Mouse (Mus musculus): Measurements from ENCODE around the gene Slc38a9. TPM values are rescaled to one million over a fixed set of nuclear protein-coding genes. Genes with fewer than 3 reads are reported as not detected.
A peak's percentile ranks its signal among the peaks of the same experiment; 100 is the strongest.

Slc38a9 gene
- polyA plus RNA-seq, 1 experiment from 2014 or later = 13.9 TPM

DNA sequence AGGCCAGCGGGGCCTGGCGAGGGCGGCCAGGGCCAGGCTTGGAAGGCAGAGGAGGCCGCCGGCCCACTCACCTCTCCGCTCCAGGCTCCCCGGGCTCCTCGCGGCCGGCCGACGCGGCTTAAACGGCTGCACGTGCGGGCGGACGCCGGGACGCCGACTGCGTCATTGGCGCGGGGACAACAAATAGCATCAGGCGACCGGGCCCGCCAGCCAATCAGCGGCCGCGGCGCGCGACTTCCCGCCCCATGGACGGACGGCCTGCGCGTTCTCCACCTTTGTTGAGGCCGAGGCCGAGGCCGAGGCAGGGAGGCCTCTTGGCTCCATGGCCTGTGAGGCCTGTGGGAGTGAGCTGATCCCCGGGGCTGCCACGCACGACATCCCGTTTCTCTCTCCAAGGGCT lies 8.3 kb upstream of the Slc38a9 start, which contains the start of gene Ddx4:
TSS of gene Ddx4 (minus strand) at position 271 of the 400 bp plus-strand sequence.
- Histone ChIP-seq H3K27ac (no peak within 1 kb of the TSS), H3K9ac (no peak within 1 kb of the TSS), H3K4me3 (replicated peaks) (no peak within 1 kb of the TSS), H3K36me3 (no peaks in the 10 kb centered on the region), H3K4me1 (no peaks in the 10 kb centered on the region), H3K27me3 (replicated peaks) (no peaks in the 10 kb centered on the region), H3K4me2 (no peak within 1 kb of the TSS), H3K9me3 (no peaks in the 10 kb centered on the region)
- WGBS = 75% methylated on average over 42 of the region's 45 CpGs
- no peak for ATAC-seq (ENCODE audit: insufficient read depth, low FRiP score, low read depth)

DNA sequence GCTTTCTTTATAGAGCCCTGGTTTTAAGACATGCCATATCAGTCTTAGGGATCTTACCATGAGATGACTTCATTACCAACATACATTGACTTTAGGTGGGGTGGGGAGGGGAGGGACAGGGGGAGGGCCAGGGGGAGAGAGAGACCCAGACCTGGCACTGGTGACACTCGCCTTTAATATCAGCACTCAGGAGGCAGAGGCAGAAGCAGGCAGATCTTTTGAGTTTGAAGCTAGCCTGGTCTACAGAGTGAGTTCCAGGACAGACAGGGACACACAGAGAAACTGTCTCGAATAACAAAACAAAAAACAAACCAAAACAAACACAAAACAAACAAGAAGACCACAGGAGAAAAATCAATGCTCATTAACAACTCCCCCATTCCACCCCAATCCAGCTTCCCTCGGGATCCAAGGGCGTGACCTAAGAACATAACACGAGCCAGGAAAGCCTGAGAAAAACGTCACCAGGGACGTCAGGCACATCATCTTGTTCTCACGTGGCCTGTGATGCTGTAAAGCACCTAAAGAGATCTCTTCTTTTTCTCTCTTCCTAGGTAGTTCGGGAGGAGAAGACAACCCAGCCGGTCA lies 471 bp upstream of the Slc38a9 start:
- Histone ChIP-seq H3K36me3 (no peaks in the 10 kb centered on the region), H3K4me3 (replicated peaks) (peak overlapping the region; percentile 65), H3K9ac (peak overlapping the region; percentile 52; the same call in 1 of the 2 replicates), H3K4me2 (peak overlapping the region; percentile 82), H3K9me3 (no peaks in the 10 kb centered on the region), H3K27me3 (replicated peaks) (no peaks in the 10 kb centered on the region), H3K27ac (no peak overlapping the region), H3K4me1 (no peaks in the 10 kb centered on the region)
- WGBS = 2% methylated on average over 10 of the region's 10 CpGs
- ATAC-seq (ENCODE audit: insufficient read depth, low FRiP score, low read depth) = no peak; the same call in 1 of the 2 replicates

DNA sequence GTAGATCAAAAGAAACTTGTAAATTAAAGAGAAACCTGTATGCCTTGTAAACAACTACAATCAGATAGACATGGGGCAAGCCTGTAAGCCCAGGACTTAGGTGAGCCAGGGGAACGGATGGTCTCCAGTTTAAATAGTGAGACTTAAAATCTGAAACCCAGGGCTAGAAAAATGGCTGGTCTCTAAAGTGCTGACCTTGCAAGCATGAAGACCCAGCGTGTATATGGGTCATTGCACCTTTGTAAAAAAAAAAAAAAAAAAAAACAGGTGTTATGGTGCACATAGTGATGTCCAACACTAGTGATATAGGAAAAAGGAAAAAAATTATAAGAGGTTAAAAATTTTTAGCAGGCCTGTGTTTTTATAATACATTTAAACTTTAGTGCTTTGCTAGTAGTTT lies 1.1 kb downstream of the Slc38a9 start:
- Histone ChIP-seq H3K27me3 (replicated peaks) (no peaks in the 10 kb centered on the region), H3K4me2 (no peak overlapping the region), H3K9me3 (no peaks in the 10 kb centered on the region), H3K36me3 (no peaks in the 10 kb centered on the region), H3K4me1 (no peaks in the 10 kb centered on the region), H3K9ac (no peak overlapping the region), H3K4me3 (replicated peaks) (no peak overlapping the region), H3K27ac (no peak overlapping the region)
- ATAC-seq (ENCODE audit: insufficient read depth, low FRiP score, low read depth) = no peak
- 68% methylated on average over 2 of the region's 2 CpGs for WGBS

DNA sequence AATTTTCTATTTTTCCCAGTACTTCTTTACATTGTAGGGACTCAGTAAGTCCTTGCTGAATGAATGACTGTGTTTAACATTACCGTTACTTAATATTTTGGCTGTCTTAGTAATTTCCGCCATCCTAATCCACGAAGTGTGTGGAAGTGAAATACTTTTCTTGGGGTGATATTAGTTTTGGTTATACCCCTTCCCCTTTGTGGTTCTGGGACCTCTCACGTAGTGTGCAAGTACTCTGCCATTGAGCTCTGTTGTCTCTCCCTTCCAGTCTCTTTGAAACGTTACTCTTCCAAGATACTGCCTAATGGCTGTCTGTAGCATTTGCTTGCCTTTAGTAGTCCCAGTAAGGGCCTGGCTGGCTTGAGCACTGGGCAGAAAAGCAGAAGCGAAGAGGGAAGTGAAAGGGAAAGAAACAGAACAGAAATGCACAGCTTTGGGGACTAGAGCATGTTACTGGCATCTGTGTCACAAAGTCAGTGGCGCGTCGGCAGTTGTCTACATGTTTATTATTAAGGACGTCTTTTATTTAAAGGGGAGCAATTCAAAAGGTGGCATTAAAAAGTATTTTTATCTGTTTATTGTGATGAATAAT lies 6.0 kb downstream of the Slc38a9 start:
- Histone ChIP-seq H3K9me3 (no peaks in the 10 kb centered on the region), H3K4me1 (no peaks in the 10 kb centered on the region), H3K27ac (no peak overlapping the region), H3K4me2 (no peak overlapping the region), H3K36me3 (no peaks in the 10 kb centered on the region), H3K27me3 (replicated peaks) (no peaks in the 10 kb centered on the region), H3K9ac (no peak overlapping the region), H3K4me3 (replicated peaks) (no peak overlapping the region)
- ATAC-seq (ENCODE audit: insufficient read depth, low FRiP score, low read depth) = no peak
- 85% methylated on average over 10 of the region's 10 CpGs for WGBS

DNA sequence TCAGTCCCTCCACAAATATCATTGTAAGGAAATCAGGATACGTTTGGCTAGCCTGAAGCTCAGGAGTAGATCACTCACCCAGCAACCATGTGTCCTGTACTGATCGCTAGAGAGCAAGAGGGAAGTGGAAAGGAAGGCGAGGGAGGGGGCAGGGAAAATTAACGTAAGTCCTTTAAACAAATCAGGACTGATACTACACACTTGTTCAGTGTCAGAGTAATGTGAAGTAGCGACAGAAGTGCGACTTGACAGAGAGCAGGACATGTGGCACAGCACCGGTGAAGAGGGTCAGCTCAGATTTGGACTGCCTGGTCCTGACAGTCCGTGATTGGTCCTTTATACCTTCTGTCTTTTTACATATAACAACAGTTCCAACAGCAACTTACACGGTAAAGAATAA lies 6.7 kb downstream of the Slc38a9 start:
- no peaks in the 10 kb centered on the region for H3K9me3 ChIP-seq
- H3K4me2 ChIP-seq = no peak overlapping the region
- H3K4me1 ChIP-seq = no peaks in the 10 kb centered on the region
- no peaks in the 10 kb centered on the region for H3K36me3 ChIP-seq
- no peak for ATAC-seq (ENCODE audit: insufficient read depth, low FRiP score, low read depth)
- no peak overlapping the region for H3K4me3 ChIP-seq (replicated peaks)
- no peak overlapping the region for H3K27ac ChIP-seq
- H3K27me3 ChIP-seq (replicated peaks) = no peaks in the 10 kb centered on the region
- WGBS = 63% methylated on average over 9 of the region's 9 CpGs
- H3K9ac ChIP-seq = no peak overlapping the region

DNA sequence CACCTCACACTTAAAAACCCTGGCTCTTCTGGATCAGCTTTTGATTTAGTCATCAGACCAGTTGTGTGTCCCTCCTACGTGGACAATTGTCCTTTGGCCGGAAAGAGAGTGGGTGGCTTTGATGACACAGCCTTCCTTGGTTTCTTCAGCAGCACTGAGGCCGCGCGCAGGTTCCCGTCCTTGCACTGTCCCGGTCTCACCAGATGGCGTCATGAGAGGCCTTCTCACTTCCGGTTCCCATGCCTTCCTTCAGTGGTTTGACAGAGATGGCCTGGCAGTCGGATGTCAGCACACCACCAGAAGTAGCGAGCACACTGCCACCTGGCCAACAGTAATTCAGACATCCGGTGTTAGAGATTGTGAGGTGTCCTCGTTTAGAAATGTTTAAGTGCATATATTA lies 11.2 kb downstream of the Slc38a9 start:
- Histone ChIP-seq H3K4me3 (replicated peaks) (no peak overlapping the region), H3K9ac (no peak overlapping the region), H3K4me1 (peaks cover 5% of the 10 kb centered on the region; the same call in 1 of the 2 replicates), H3K9me3 (no peaks in the 10 kb centered on the region), H3K27me3 (replicated peaks) (no peaks in the 10 kb centered on the region), H3K36me3 (no peaks in the 10 kb centered on the region), H3K4me2 (no peak overlapping the region), H3K27ac (no peak overlapping the region)
- no peak for ATAC-seq (ENCODE audit: insufficient read depth, low FRiP score, low read depth)
- 70% methylated on average over 13 of the region's 13 CpGs for WGBS

DNA sequence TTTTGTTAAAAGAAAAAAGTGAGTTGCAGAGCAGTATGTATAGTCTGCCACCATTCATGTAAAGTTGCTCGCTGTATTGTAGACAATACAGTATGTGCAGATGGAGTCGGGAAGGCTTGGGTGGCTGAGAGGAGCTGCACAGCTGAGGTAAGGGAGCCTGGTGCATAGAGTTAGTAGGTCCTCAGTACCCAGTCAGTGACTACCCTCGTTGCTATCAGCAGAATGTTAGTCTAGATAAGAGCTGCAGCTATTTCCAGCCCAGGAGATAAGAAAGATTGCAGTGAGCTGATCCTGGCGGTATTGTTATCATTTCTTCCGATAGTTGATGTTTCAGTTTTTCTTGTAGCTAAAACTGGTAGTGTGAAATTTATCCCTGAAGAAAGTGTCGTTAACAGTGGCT lies 12.2 kb downstream of the Slc38a9 start:
- peak; percentile 65; the same call in 1 of the 2 replicates for ATAC-seq (ENCODE audit: insufficient read depth, low FRiP score, low read depth)

DNA sequence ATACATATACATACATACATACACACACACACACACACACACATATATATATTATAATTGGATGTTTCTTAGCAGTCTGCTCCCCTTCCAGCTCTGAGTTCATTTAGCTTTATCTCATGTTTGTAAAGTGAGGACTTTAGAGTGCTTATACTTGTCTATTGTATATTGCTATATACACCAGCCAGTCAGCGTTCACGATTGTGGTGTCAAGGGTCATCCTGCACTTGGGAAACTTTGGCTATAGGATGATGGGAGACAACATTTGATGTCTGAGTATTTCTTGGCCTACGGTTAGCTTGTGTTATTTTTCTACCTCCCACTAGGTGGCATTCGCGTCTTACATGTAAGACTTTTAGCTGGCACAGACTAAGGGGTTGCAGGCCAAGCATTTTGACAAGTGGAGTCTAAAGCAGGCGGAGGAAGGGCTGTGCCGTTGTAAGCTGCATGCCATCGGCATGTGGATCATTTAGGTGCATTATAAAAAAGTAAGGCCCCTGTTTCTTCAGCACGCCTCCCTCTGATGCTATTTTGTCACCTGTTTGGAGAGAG lies 13.4 kb downstream of the Slc38a9 start:
- H3K27me3 ChIP-seq (replicated peaks) = no peaks in the 10 kb centered on the region
- H3K9ac ChIP-seq = no peak overlapping the region
- H3K36me3 ChIP-seq = no peaks in the 10 kb centered on the region
- H3K27ac ChIP-seq = no peak overlapping the region
- 11% methylated on average over 9 of the region's 9 CpGs for WGBS
- H3K9me3 ChIP-seq = no peaks in the 10 kb centered on the region
- peak; percentile 77 for ATAC-seq (ENCODE audit: insufficient read depth, low FRiP score, low read depth)
- H3K4me3 ChIP-seq (replicated peaks) = no peak overlapping the region
- H3K4me2 ChIP-seq = 0 out of 2 replicates have a peak overlapping the region, but pooled peaks have one; percentile 19
- H3K4me1 ChIP-seq = peaks cover 5% of the 10 kb centered on the region; the same call in 1 of the 2 replicates

More for the DNA sequence above, 12.2 kb downstream of the Slc38a9 start:
- 53% methylated on average over 6 of the region's 6 CpGs for WGBS
- H3K27ac ChIP-seq = no peak overlapping the region
- H3K4me2 ChIP-seq = no peak overlapping the region
- no peaks in the 10 kb centered on the region for H3K27me3 ChIP-seq (replicated peaks)
- no peaks in the 10 kb centered on the region for H3K9me3 ChIP-seq
- peaks cover 5% of the 10 kb centered on the region; the same call in 1 of the 2 replicates for H3K4me1 ChIP-seq
- no peaks in the 10 kb centered on the region for H3K36me3 ChIP-seq
- H3K4me3 ChIP-seq (replicated peaks) = no peak overlapping the region
- no peak overlapping the region for H3K9ac ChIP-seq

DNA sequence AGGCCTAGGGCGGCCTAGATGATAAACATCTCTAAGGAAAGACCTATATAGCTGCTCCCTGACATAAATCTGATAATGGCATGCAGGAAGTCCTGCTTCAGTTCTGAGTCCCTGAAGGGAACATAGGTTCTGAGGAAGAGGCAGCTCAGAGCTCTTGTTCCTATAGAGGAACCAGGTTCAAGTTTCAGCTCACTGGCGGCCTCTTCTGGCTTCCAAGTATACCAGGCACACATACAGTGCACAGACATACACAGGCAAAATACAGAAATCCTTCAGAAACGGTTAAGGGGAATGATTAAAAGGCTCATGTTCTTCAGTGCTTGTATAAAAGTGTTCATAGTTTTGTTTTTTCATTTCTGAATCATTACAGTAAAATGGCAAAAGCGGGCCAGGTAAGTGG lies 17.6 kb downstream of the Slc38a9 start:
- H3K36me3 ChIP-seq = no peaks in the 10 kb centered on the region
- no peaks in the 10 kb centered on the region for H3K27me3 ChIP-seq (replicated peaks)
- peaks cover 5% of the 10 kb centered on the region; the same call in 1 of the 2 replicates for H3K4me1 ChIP-seq
- H3K4me3 ChIP-seq (replicated peaks) = no peak overlapping the region
- ATAC-seq (ENCODE audit: insufficient read depth, low FRiP score, low read depth) = no peak
- 88% methylated on average over 4 of the region's 4 CpGs for WGBS
- no peaks in the 10 kb centered on the region for H3K9me3 ChIP-seq
- no peak overlapping the region for H3K27ac ChIP-seq
- no peak overlapping the region for H3K9ac ChIP-seq
- H3K4me2 ChIP-seq = no peak overlapping the region

DNA sequence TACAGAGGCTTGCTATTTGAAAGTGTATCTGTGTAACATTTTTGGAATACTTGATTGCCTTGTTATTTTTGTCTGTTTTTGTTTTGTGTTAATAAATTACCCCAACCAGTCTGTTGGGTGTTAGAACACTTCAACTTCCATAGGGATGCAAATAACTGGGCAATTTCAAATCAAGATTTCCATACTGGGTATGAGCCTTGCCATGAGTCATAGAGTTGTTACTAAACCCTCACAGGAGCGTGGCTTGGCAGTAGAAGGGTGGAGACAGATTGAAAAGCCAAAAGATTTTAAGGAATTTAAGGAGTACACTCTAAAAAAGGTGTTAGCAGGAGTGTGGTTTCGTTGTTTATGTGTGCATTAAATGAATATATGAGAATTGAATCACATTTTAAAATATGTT lies 22.8 kb downstream of the Slc38a9 start:
- H3K4me1 ChIP-seq = 0 out of 2 replicates have a peak, but pooled peaks cover 4% of the 10 kb centered on the region
- H3K36me3 ChIP-seq = no peaks in the 10 kb centered on the region
- H3K4me3 ChIP-seq (replicated peaks) = no peak overlapping the region
- no peak overlapping the region for H3K27ac ChIP-seq
- 82% methylated on average over 2 of the region's 2 CpGs for WGBS
- no peaks in the 10 kb centered on the region for H3K27me3 ChIP-seq (replicated peaks)
- H3K4me2 ChIP-seq = no peak overlapping the region
- H3K9ac ChIP-seq = no peak overlapping the region
- no peaks in the 10 kb centered on the region for H3K9me3 ChIP-seq
- ATAC-seq (ENCODE audit: insufficient read depth, low FRiP score, low read depth) = no peak

DNA sequence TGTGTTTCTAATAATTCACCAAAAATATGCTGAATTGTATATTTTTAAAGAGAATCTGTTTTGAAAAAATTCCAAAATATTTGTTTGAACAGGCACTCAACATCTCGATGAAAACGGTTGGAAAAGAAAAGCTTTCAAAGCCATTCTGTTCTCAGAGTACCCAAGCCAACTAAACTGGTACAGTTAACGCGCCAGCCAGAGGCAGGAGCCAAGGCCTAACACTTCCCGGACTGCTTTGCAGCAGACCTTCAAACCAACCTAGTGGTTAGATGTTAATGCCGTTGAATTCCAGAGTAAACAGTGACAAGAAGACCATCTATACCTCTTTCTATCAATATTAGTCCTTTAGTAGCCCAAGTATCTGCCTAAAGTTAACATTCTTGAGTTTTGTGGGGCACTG lies 23.4 kb downstream of the Slc38a9 start:
- Histone ChIP-seq H3K9ac (no peak overlapping the region), H3K4me3 (replicated peaks) (no peak overlapping the region), H3K27ac (no peak overlapping the region), H3K4me1 (0 out of 2 replicates have a peak, but pooled peaks cover 4% of the 10 kb centered on the region), H3K27me3 (replicated peaks) (no peaks in the 10 kb centered on the region), H3K9me3 (no peaks in the 10 kb centered on the region), H3K4me2 (no peak overlapping the region), H3K36me3 (no peaks in the 10 kb centered on the region)
- 76% methylated on average over 6 of the region's 6 CpGs for WGBS
- ATAC-seq (ENCODE audit: insufficient read depth, low FRiP score, low read depth) = no peak

DNA sequence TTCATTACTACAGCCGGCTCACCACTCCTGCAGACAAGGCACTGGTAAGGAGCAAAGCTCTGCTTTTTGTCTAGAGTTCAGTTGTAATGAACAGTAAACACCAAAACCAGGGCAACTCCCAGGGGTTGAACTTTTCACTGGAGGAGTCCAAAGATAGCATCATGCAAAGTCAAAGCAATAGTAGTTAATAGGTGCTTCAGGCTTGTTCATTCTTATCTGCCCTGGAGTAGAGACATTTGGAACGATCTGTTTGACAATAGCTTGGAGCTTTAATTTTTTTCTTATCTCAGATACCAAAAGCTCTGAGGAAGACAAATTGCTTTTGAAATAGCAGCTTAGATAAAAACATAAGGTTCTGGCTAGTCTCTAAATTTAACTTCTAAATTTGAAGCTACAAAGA lies 25.6 kb downstream of the Slc38a9 start:
- H3K9me3 ChIP-seq = no peaks in the 10 kb centered on the region
- no peak for ATAC-seq (ENCODE audit: insufficient read depth, low FRiP score, low read depth)

More for the DNA sequence above, 25.6 kb downstream of the Slc38a9 start:
- no peaks in the 10 kb centered on the region for H3K27me3 ChIP-seq (replicated peaks)
- H3K36me3 ChIP-seq = no peaks in the 10 kb centered on the region
- H3K4me2 ChIP-seq = no peak overlapping the region
- no peak overlapping the region for H3K27ac ChIP-seq
- H3K4me1 ChIP-seq = 0 out of 2 replicates have a peak, but pooled peaks cover 4% of the 10 kb centered on the region
- H3K4me3 ChIP-seq (replicated peaks) = no peak overlapping the region
- H3K9ac ChIP-seq = no peak overlapping the region
- 40% methylated on average over 2 of the region's 2 CpGs for WGBS
